Mouse (Mus musculus) kidney, adult 2 months (tissue): ENCODE data around the gene Tprg. TPM values are rescaled to one million over a fixed set of nuclear protein-coding genes. Genes with fewer than 3 reads are reported as not detected.
A peak's percentile ranks its signal among the peaks of the same experiment; 100 is the strongest.

Experiments
- DNase-seq: peaks from one replicate; pipeline ENCODE4 v3.0.0; 2021
- H3K27ac ChIP-seq: fragments of 200-500 bp; 2 replicates; pipeline ENCODE4 v1.5.1; 2012; ENCODE audit warnings: low read depth, low read length, control low read depth, inconsistent platforms; ENCODE audit not compliant: insufficient read depth
- H3K27me3 ChIP-seq: fragments of 200-500 bp; replicated peaks from 2 replicates; pipeline ENCODE4 v1.6.1; 2012; ENCODE audit warnings: mild to moderate bottlenecking, moderate library complexity, low read length, inconsistent platforms; ENCODE audit not compliant: control insufficient read depth, insufficient read depth
- H3K36me3 ChIP-seq: fragments of 200-500 bp; 2 replicates; pipeline ENCODE4 v1.6.1; 2012; ENCODE audit warnings: mild to moderate bottlenecking, moderate library complexity, low read length, inconsistent platforms; ENCODE audit not compliant: control insufficient read depth, insufficient read depth
- H3K4me1 ChIP-seq: fragments of 200-500 bp; 2 replicates; pipeline ENCODE4 v1.6.1; 2011; ENCODE audit warnings: low read length; ENCODE audit not compliant: control insufficient read depth, insufficient read depth
- H3K4me3 ChIP-seq: fragments of 200-500 bp; 2 replicates; pipeline ENCODE4 v1.5.1; 2011; ENCODE audit warnings: mild to moderate bottlenecking, low read depth, low read length, control low read depth; ENCODE audit not compliant: insufficient read depth
- CTCF ChIP-seq: fragments of 200-500 bp; conservative IDR thresholded peaks from 2 replicates; pipeline ENCODE4 v1.5.1; 2011; ENCODE audit warnings: low read depth, mild to moderate bottlenecking, control low read depth, low read length, moderate library complexity, mixed read lengths; ENCODE audit not compliant: insufficient read depth, insufficient read length
- POLR2A ChIP-seq: fragments of 200-500 bp; IDR thresholded peaks from one replicate; pipeline ENCODE4 v1.6.1; 2011; ENCODE audit warnings: low read depth, low read length, control low read depth
- WGBS: fragments of 180-500 bp; shearing (Covaris S2); methylation state at CpG from one replicate; pipeline ENCODE4 v1.1.7; 2018; 5-methylcytosine and 5-hydroxymethylcytosine counted together
- polyA plus RNA-seq: library from polyadenylated mRNA; depleted of rRNA; stranded (reverse); fragments of >200 nt; gene quantifications from 2 replicates; pipeline ENCODE4 v1.2.3, GENCODE M21; 2012

Gene Tprg
- polyA plus RNA-seq, 1 experiment = 0.14 TPM

- Histone ChIP-seq H3K4me3 (no peak overlapping the region), H3K36me3 (no peaks in the 10 kb centered on the region), H3K27ac (no peak overlapping the region), H3K4me1 (peaks cover 4% of the 10 kb centered on the region; the same call in 1 of the 2 replicates), H3K27me3 (no peaks in the 10 kb centered on the region)
- 84% methylated on average over 4 of the region's 4 CpGs for whole genome bisulfite sequencing
- TF ChIP-seq CTCF (no peak), POLR2A (no peak)
- no peak for DNase-seq
Measured at GRCm38 (mm10) chr16:25377695-25378094, 91.1 kb downstream of the Tprg start.

GRCm38 (mm10) chr16:25385498-25386192 is 99.0 kb downstream of the Tprg start:
- DNase-seq = no peak
- Histone ChIP-seq H3K4me1 (no peaks in the 10 kb centered on the region), H3K27me3 (no peaks in the 10 kb centered on the region), H3K36me3 (no peaks in the 10 kb centered on the region), H3K27ac (no peak overlapping the region), H3K4me3 (no peak overlapping the region)
- TF ChIP-seq CTCF (no peak), POLR2A (no peak)
- 66% methylated on average over 6 of the region's 6 CpGs for WGBS

GRCm38 (mm10) chr16:25394676-25395075 is 108.1 kb downstream of the Tprg start:
- Histone ChIP-seq H3K27ac (no peak overlapping the region), H3K27me3 (no peaks in the 10 kb centered on the region), H3K4me3 (no peak overlapping the region), H3K36me3 (no peaks in the 10 kb centered on the region), H3K4me1 (peaks cover 3% of the 10 kb centered on the region; the same call in 1 of the 2 replicates)
- DNase-seq = peak; percentile 79
- 49% methylated on average over 1 of the region's 1 CpGs for WGBS
- TF ChIP-seq CTCF = no peak
- no peak for TF ChIP-seq POLR2A

- no peak for TF ChIP-seq POLR2A
- TF ChIP-seq CTCF = no peak
Measured at GRCm38 (mm10) chr16:25404156-25404555, 117.5 kb downstream of the Tprg start.

GRCm38 (mm10) chr16:25407204-25407886 is 120.7 kb downstream of the Tprg start:
- H3K27ac ChIP-seq = no peak overlapping the region

More at GRCm38 (mm10) chr16:25404156-25404555, 117.5 kb downstream of the Tprg start:
- no peaks in the 10 kb centered on the region for H3K36me3 ChIP-seq
- no peaks in the 10 kb centered on the region for H3K27me3 ChIP-seq
- no peaks in the 10 kb centered on the region for H3K4me1 ChIP-seq
- H3K4me3 ChIP-seq = no peak overlapping the region
- no peak for DNase-seq
- no peak overlapping the region for H3K27ac ChIP-seq
- 77% methylated on average over 6 of the region's 6 CpGs for WGBS

GRCm38 (mm10) chr16:25408032-25408431 is 121.4 kb downstream of the Tprg start:
- no peaks in the 10 kb centered on the region for H3K27me3 ChIP-seq
- no peak overlapping the region for H3K4me3 ChIP-seq
- no peak for TF ChIP-seq POLR2A
- no peak for TF ChIP-seq CTCF
- no peaks in the 10 kb centered on the region for H3K36me3 ChIP-seq
- no peaks in the 10 kb centered on the region for H3K4me1 ChIP-seq
- DNase-seq = no peak
- no peak overlapping the region for H3K27ac ChIP-seq
- WGBS = 83% methylated on average over 6 of the region's 6 CpGs

More at GRCm38 (mm10) chr16:25407204-25407886, 120.7 kb downstream of the Tprg start:
- Histone ChIP-seq H3K27me3 (no peaks in the 10 kb centered on the region), H3K4me3 (no peak overlapping the region), H3K36me3 (no peaks in the 10 kb centered on the region), H3K4me1 (no peaks in the 10 kb centered on the region)
- DNase-seq = peak; percentile 9
- TF ChIP-seq CTCF (no peak), POLR2A (no peak)
- 33% methylated on average over 8 of the region's 8 CpGs for WGBS

- H3K27ac ChIP-seq = no peak overlapping the region
- 70% methylated on average over 3 of the region's 3 CpGs for WGBS
- no peaks in the 10 kb centered on the region for H3K4me1 ChIP-seq
- no peak for DNase-seq
- H3K4me3 ChIP-seq = no peak overlapping the region
- no peak for TF ChIP-seq POLR2A
- no peak for TF ChIP-seq CTCF
- H3K36me3 ChIP-seq = no peaks in the 10 kb centered on the region
- H3K27me3 ChIP-seq = no peaks in the 10 kb centered on the region
Measured at GRCm38 (mm10) chr16:25411307-25411706, 124.7 kb downstream of the Tprg start.
